Mouse (Mus musculus) hindbrain, embryonic 11.5 days (tissue): ENCODE measurements around the gene BC052040. TPM values are rescaled to one million over a fixed set of nuclear protein-coding genes. Genes with fewer than 3 reads are reported as not detected.

ENCODE experiments used
- ATAC-seq: fragments of 200-750 bp; cut with Nextera tagmentation; 2 replicates; pipeline ENCODE4 v1.8.0; 2017; ENCODE audit warnings: mild to moderate bottlenecking, moderate TSS enrichment, moderate library complexity; ENCODE audit not compliant: low FRiP score
- DNase-seq: peaks from one replicate; pipeline ENCODE4 v3.0.0-alpha.2; 2015; ENCODE audit warnings: low spot score
- H3K27ac ChIP-seq: fragments of 300-500 bp; sonication (generic); 2 replicates; pipeline ENCODE4 v1.5.1; 2014; ENCODE audit warnings: mild to moderate bottlenecking, low read depth, low read length
- H3K27me3 ChIP-seq: fragments of 300-500 bp; sonication (generic); 2 replicates; pipeline ENCODE4 v1.6.1; 2014; ENCODE audit warnings: mild to moderate bottlenecking, low read length, moderate library complexity, mixed read lengths; ENCODE audit not compliant: control insufficient read depth, insufficient read depth
- H3K36me3 ChIP-seq: fragments of 300-500 bp; sonication (generic); 2 replicates; pipeline ENCODE4 v1.6.1; 2014; ENCODE audit warnings: mild to moderate bottlenecking, low read length, moderate library complexity, mixed read lengths; ENCODE audit not compliant: control insufficient read depth, insufficient read depth
- H3K4me1 ChIP-seq: fragments of 300-500 bp; sonication (generic); replicated peaks from 2 replicates; pipeline ENCODE4 v1.6.1; 2014; ENCODE audit warnings: low read length, mixed read lengths; ENCODE audit not compliant: control insufficient read depth, insufficient read depth
- H3K4me2 ChIP-seq: fragments of 300-500 bp; sonication (generic); replicated peaks from 2 replicates; pipeline ENCODE4 v1.6.1; 2014; ENCODE audit warnings: mild to moderate bottlenecking, low read depth, low read length
- H3K4me3 ChIP-seq: fragments of 300-500 bp; sonication (generic); 2 replicates; pipeline ENCODE4 v1.5.1; 2014; ENCODE audit warnings: low read depth, low read length
- H3K9ac ChIP-seq: fragments of 300-500 bp; sonication (generic); 2 replicates; pipeline ENCODE4 v1.6.1; 2014; ENCODE audit warnings: low read depth, low read length
- H3K9me3 ChIP-seq: fragments of 300-500 bp; sonication (generic); 2 replicates; pipeline ENCODE4 v1.6.1; 2016; ENCODE audit warnings: low read length; ENCODE audit not compliant: control insufficient read depth
- WGBS: fragments of 180-500 bp; shearing (Covaris S2); extraction: QIAGEN DNeasy Blood & Tissue Kit; methylation state at CpG from one replicate; pipeline ENCODE4 v1.1.7; 2014; 5-methylcytosine and 5-hydroxymethylcytosine counted together
- polyA plus RNA-seq: library from polyadenylated mRNA; unstranded; fragments of >200 nt; fragmentation: Nextera tagmentation; extraction: Ambion mirVana; gene quantifications from 2 replicates; pipeline ENCODE4 v1.2.1, GENCODE M21; 2014

BC052040 gene
- polyA plus RNA-seq, 1 experiment from 2014 or later, result 21.7 TPM

- Histone ChIP-seq H3K27ac (no peak overlapping the region), H3K27me3 (no peaks in the 10 kb centered on the region), H3K4me2 (no peak overlapping the region), H3K36me3 (no peaks in the 10 kb centered on the region), H3K9me3 (no peaks in the 10 kb centered on the region), H3K9ac (no peak overlapping the region), H3K4me1 (no peaks in the 10 kb centered on the region), H3K4me3 (no peak overlapping the region)
- 83% methylated on average over 5 of the region's 5 CpGs for WGBS
- DNase-seq (no peak), ATAC-seq (no peak)
Observed at GRCm38 (mm10) chr2:115774153-115774908, 192.8 kb downstream of the BC052040 start.

- Histone ChIP-seq H3K4me2 (no peak overlapping the region), H3K36me3 (no peaks in the 10 kb centered on the region), H3K4me3 (no peak overlapping the region), H3K4me1 (no peaks in the 10 kb centered on the region), H3K27ac (no peak overlapping the region), H3K9me3 (no peaks in the 10 kb centered on the region), H3K9ac (no peak overlapping the region), H3K27me3 (no peaks in the 10 kb centered on the region)
- 75% methylated on average over 8 of the region's 8 CpGs for WGBS
- no peak for DNase-seq
- no peak for ATAC-seq
Observed at GRCm38 (mm10) chr2:115775488-115776217, 194.1 kb downstream of the BC052040 start.

- no peak overlapping the region for H3K9ac ChIP-seq
- H3K36me3 ChIP-seq, result no peaks in the 10 kb centered on the region
- H3K4me3 ChIP-seq, result no peak overlapping the region
- no peaks in the 10 kb centered on the region for H3K4me1 ChIP-seq
- WGBS, result 76% methylated on average over 17 of the region's 17 CpGs
- DNase-seq (no peak), ATAC-seq (no peak)
- no peaks in the 10 kb centered on the region for H3K9me3 ChIP-seq
- no peaks in the 10 kb centered on the region for H3K27me3 ChIP-seq
- no peak overlapping the region for H3K4me2 ChIP-seq
- H3K27ac ChIP-seq, result no peak overlapping the region
Observed at GRCm38 (mm10) chr2:115776924-115777860, 195.7 kb downstream of the BC052040 start.

- Histone ChIP-seq H3K9me3 (no peaks in the 10 kb centered on the region), H3K4me3 (no peak overlapping the region), H3K4me1 (no peaks in the 10 kb centered on the region), H3K36me3 (no peaks in the 10 kb centered on the region), H3K4me2 (no peak overlapping the region), H3K27me3 (no peaks in the 10 kb centered on the region), H3K27ac (no peak overlapping the region), H3K9ac (no peak overlapping the region)
- DNase-seq, result no peak
- no peak for ATAC-seq
- 76% methylated on average over 5 of the region's 5 CpGs for WGBS
Observed at GRCm38 (mm10) chr2:115780546-115781011, 199.1 kb downstream of the BC052040 start.

- Histone ChIP-seq H3K4me1 (no peaks in the 10 kb centered on the region), H3K36me3 (no peaks in the 10 kb centered on the region), H3K9me3 (no peaks in the 10 kb centered on the region), H3K4me3 (no peak overlapping the region), H3K27me3 (no peaks in the 10 kb centered on the region), H3K4me2 (no peak overlapping the region), H3K27ac (no peak overlapping the region), H3K9ac (no peak overlapping the region)
- ATAC-seq (no peak), DNase-seq (peak; percentile 6)
- 40% methylated on average over 6 of the region's 6 CpGs for whole genome bisulfite sequencing
Observed at GRCm38 (mm10) chr2:115785687-115786086, 204.2 kb downstream of the BC052040 start.

- H3K27me3 ChIP-seq, result no peaks in the 10 kb centered on the region
- ATAC-seq (no peak), DNase-seq (no peak)
- no peak overlapping the region for H3K9ac ChIP-seq
- no peak overlapping the region for H3K4me3 ChIP-seq
- H3K4me1 ChIP-seq, result no peaks in the 10 kb centered on the region
- WGBS, result 83% methylated on average over 6 of the region's 6 CpGs
- no peaks in the 10 kb centered on the region for H3K36me3 ChIP-seq
- no peak overlapping the region for H3K4me2 ChIP-seq
- no peaks in the 10 kb centered on the region for H3K9me3 ChIP-seq
- no peak overlapping the region for H3K27ac ChIP-seq
Observed at GRCm38 (mm10) chr2:115798839-115799238, 217.3 kb downstream of the BC052040 start.

GRCm38 (mm10) chr2:115808376-115808775 lies 226.9 kb downstream of the BC052040 start:
- no peak overlapping the region for H3K4me3 ChIP-seq
- no peak overlapping the region for H3K9ac ChIP-seq
- no peaks in the 10 kb centered on the region for H3K4me1 ChIP-seq
- H3K27ac ChIP-seq, result no peak overlapping the region
- WGBS, result 59% methylated on average over 4 of the region's 4 CpGs
- H3K9me3 ChIP-seq, result no peaks in the 10 kb centered on the region
- no peaks in the 10 kb centered on the region for H3K27me3 ChIP-seq
- no peak for DNase-seq
- no peak for ATAC-seq
- no peak overlapping the region for H3K4me2 ChIP-seq
- no peaks in the 10 kb centered on the region for H3K36me3 ChIP-seq

- no peak overlapping the region for H3K4me2 ChIP-seq
- H3K9ac ChIP-seq, result no peak overlapping the region
- no peaks in the 10 kb centered on the region for H3K27me3 ChIP-seq
- H3K9me3 ChIP-seq, result no peaks in the 10 kb centered on the region
- H3K4me3 ChIP-seq, result no peak overlapping the region
- no peaks in the 10 kb centered on the region for H3K4me1 ChIP-seq
- no peaks in the 10 kb centered on the region for H3K36me3 ChIP-seq
- peak; percentile 12 for DNase-seq
- H3K27ac ChIP-seq, result no peak overlapping the region
- 61% methylated on average over 11 of the region's 11 CpGs for WGBS
- no peak for ATAC-seq
Observed at GRCm38 (mm10) chr2:115813316-115813715, 231.8 kb downstream of the BC052040 start.
